Mouse (Mus musculus): ENCODE data around the gene Arl10. TPM values are rescaled to one million over a fixed set of nuclear protein-coding genes. Genes with fewer than 3 reads are reported as not detected.

Arl10 gene
- total and polyA plus RNA-seq, 3 experiments, result 5.1 to 10.9 TPM; not detected in 1

- H3K27ac ChIP-seq (ENCODE audit: control insufficient read depth, low read depth, low read length), result no peak overlapping the region
- peaks cover 2 to 15% of the 10 kb centered on the region in 2 experiments for H3K4me1 ChIP-seq (ENCODE audit: control insufficient read depth in 1 of 2, insufficient read depth in 2 of 2, low read length in 2 of 2)
- DNase-seq (ENCODE audit: low read depth, low spot score), result no peak
- H3K36me3 ChIP-seq (ENCODE audit: control insufficient read depth in 1 of 2, insufficient read depth in 2 of 2, low read length in 2 of 2), result peaks cover 0 to 12% of the 10 kb centered on the region in 2 experiments; a peak in 2 of 4 replicates
- H3K9me3 ChIP-seq (replicated peaks; ENCODE audit: insufficient read depth, low read length), result no peaks in the 10 kb centered on the region
- peak overlapping the region; percentile 76 for H3K9ac ChIP-seq (ENCODE audit: control insufficient read depth, low read depth, low read length, poor library complexity, severe bottlenecking)
- no peaks in the 10 kb centered on the region; the same call in 1 of the 2 replicates for H3K79me2 ChIP-seq (ENCODE audit: control insufficient read depth, insufficient read depth, low read length, poor library complexity)
- peak overlapping the region; percentile 73 to 92 for H3K4me3 ChIP-seq (ENCODE audit: control insufficient read depth in 1 of 2, insufficient read depth in 1 of 2, low read depth in 2 of 2, low read length in 2 of 2)
- TF ChIP-seq ZC3H11A (IDR thresholded peaks at IDR 0.05; ENCODE audit: low read depth, low read length), result no peak
- TF ChIP-seq TBP (IDR thresholded peaks at IDR 0.05; ENCODE audit: low read depth, low read length), result no peak
- TF ChIP-seq POLR2AphosphoS5 (IDR thresholded peaks at IDR 0.05; ENCODE audit: borderline replicate concordance, low read depth, low read length), result no peak
- no peaks in the 10 kb centered on the region for H3K27me3 ChIP-seq (ENCODE audit: control insufficient read depth in 1 of 2, insufficient read depth in 2 of 2, low read length in 2 of 2)
These were observed 674 bp downstream of the Arl10 start for GRCm38 (mm10) chr13:54575489-54575888.

- H3K9ac ChIP-seq (ENCODE audit: control insufficient read depth, low read depth, low read length, poor library complexity, severe bottlenecking), result no peak overlapping the region
- no peak overlapping the region for H3K27ac ChIP-seq (ENCODE audit: control insufficient read depth, low read depth, low read length)
- no peaks in the 10 kb centered on the region for H3K9me3 ChIP-seq (replicated peaks; ENCODE audit: insufficient read depth, low read length)
- H3K4me3 ChIP-seq (ENCODE audit: control insufficient read depth in 1 of 2, insufficient read depth in 1 of 2, low read depth in 2 of 2, low read length in 2 of 2), result no peak overlapping the region
- H3K27me3 ChIP-seq (ENCODE audit: control insufficient read depth in 1 of 2, insufficient read depth in 2 of 2, low read length in 2 of 2), result no peaks in the 10 kb centered on the region
- peaks cover 2 to 15% of the 10 kb centered on the region in 2 experiments for H3K4me1 ChIP-seq (ENCODE audit: control insufficient read depth in 1 of 2, insufficient read depth in 2 of 2, low read length in 2 of 2)
- no peaks in the 10 kb centered on the region; the same call in 1 of the 2 replicates for H3K79me2 ChIP-seq (ENCODE audit: control insufficient read depth, insufficient read depth, low read length, poor library complexity)
- DNase-seq (ENCODE audit: low read depth, low spot score), result no peak
- peaks cover 0 to 12% of the 10 kb centered on the region in 2 experiments; a peak in 3 of 4 replicates for H3K36me3 ChIP-seq (ENCODE audit: control insufficient read depth in 1 of 2, insufficient read depth in 2 of 2, low read length in 2 of 2)
- TF ChIP-seq POLR2AphosphoS2 (IDR thresholded peaks at IDR 0.05; ENCODE audit: low read length), result 0 out of 2 replicates have a peak, but pooled peaks have one; percentile 32
- no peak for TF ChIP-seq GABPA (IDR thresholded peaks at IDR 0.05; ENCODE audit: low read depth, low read length)
These were observed 3.1 kb downstream of the Arl10 start for GRCm38 (mm10) chr13:54577652-54578507.

- Histone ChIP-seq H3K27me3 (ENCODE audit: control insufficient read depth in 1 of 2, insufficient read depth in 2 of 2, low read length in 2 of 2) (no peaks in the 10 kb centered on the region), H3K9ac (ENCODE audit: control insufficient read depth, low read depth, low read length, poor library complexity, severe bottlenecking) (no peak overlapping the region), H3K9me3 (replicated peaks; ENCODE audit: insufficient read depth, low read length) (no peaks in the 10 kb centered on the region), H3K27ac (ENCODE audit: control insufficient read depth, low read depth, low read length) (no peak overlapping the region), H3K79me2 (ENCODE audit: control insufficient read depth, insufficient read depth, low read length, poor library complexity) (no peaks in the 10 kb centered on the region), H3K36me3 (ENCODE audit: control insufficient read depth in 1 of 2, insufficient read depth in 2 of 2, low read length in 2 of 2) (peaks cover 2 to 5% of the 10 kb centered on the region in 2 experiments; a peak in 1 of 4 replicates), H3K4me1 (ENCODE audit: control insufficient read depth in 1 of 2, insufficient read depth in 2 of 2, low read length in 2 of 2) (peaks cover 0 to 5% of the 10 kb centered on the region in 2 experiments; a peak in 2 of 4 replicates), H3K4me3 (ENCODE audit: control insufficient read depth in 1 of 2, insufficient read depth in 1 of 2, low read depth in 2 of 2, low read length in 2 of 2) (no peak overlapping the region)
- TF ChIP-seq MAFK (IDR thresholded peaks at IDR 0.05; ENCODE audit: borderline replicate concordance, low read depth, low read length) (no peak), MAX (IDR thresholded peaks at IDR 0.05; ENCODE audit: low read length) (no peak), MEF2A (IDR thresholded peaks at IDR 0.05; ENCODE audit: extremely low read depth, insufficient replicate concordance, low read depth, low read length, poor library complexity, severe bottlenecking) (no peak), USF2 (IDR thresholded peaks at IDR 0.05; ENCODE audit: borderline replicate concordance in 1 of 2, insufficient read depth in 1 of 2, low read depth in 1 of 2, low read length in 2 of 2) (no peak), RCOR1 (IDR thresholded peaks at IDR 0.05; ENCODE audit: low read depth, low read length) (no peak), ZKSCAN1 (IDR thresholded peaks at IDR 0.05; ENCODE audit: low read depth, low read length) (no peak)
- DNase-seq (ENCODE audit: low read depth, low spot score), result no peak
These were observed 6.6 kb downstream of the Arl10 start for GRCm38 (mm10) chr13:54581385-54581784.
